Mouse (Mus musculus) heart, postnatal 25 days (tissue): ENCODE results near the gene Adcy5. TPM values are rescaled to one million over a fixed set of nuclear protein-coding genes. Genes with fewer than 3 reads are reported as not detected.

Source experiments
- DNase-seq: peaks from one replicate; pipeline ENCODE4 v3.0.0; 2022; ENCODE audit warnings: low spot score
- intact Hi-C: fragments of 180-260 bp; cut with DNase I; formaldehyde crosslinking; loops from one replicate; pipeline ENCODE4 v1.15.1; 2025
- total RNA-seq, 2 experiments: library from RNA; stranded (reverse); gene quantifications; 2 replicates each; pipeline ENCODE4 v1.2.3; 2021

Gene Adcy5
- total RNA-seq, 2 experiments from 2014 or later = 54.8 to 55.3 TPM

DNA sequence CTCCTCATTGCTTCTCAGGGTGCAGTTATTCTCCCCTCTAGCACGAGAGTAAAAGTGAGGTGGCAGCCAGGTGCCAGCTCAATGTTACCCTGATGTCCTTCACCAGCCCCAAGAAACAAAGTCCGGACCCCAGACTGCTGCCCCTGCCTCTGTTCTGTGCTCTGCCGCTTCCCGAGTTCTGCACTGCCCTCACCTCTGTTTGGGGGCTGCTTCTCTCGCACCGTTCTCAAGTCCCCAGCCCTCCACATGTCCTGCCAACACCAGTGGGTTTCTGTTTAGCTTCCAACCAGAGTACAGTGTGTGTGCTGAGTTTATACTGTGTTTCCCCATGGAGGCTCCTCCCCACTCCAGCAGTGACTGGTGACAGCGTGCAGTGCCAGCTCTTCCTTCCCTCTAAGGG lies 150.5 kb downstream of the Adcy5 start:
- intact Hi-C loops = no loop called here
- no peak for DNase-seq

- intact Hi-C loops = no loop called here
- no peak for DNase-seq
These were observed 152.0 kb downstream of the Adcy5 start for GRCm38 (mm10) chr16:35306631-35307030.

DNA sequence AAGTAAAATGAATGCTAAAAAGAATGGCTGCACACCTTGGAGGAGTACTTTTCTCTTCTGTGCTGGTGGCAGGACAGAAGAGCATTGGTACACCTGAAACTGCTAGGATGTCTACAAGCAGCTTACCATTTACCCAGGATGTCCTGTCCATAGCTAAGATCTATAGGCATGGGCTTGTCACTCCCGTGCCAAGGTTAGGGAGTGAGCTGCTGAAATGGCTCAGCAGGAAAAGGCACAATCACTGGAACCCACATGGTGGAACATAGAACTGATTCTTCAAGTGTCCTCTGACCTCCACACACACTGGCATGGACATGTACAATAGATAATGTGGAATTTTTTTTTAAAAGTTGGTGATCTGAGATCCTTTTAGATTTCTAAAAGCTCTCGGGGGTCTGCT lies 152.7 kb downstream of the Adcy5 start:
- intact Hi-C loops = no loop called here
- DNase-seq = no peak

- no peak for DNase-seq
- intact Hi-C loops = no loop called here
These were observed 153.3 kb downstream of the Adcy5 start for GRCm38 (mm10) chr16:35308016-35308415.

GRCm38 (mm10) chr16:35308486-35309143 lies 153.9 kb downstream of the Adcy5 start:
- DNase-seq = no peak
- intact Hi-C loops = no loop called here

- intact Hi-C loops = loop anchor here (10.0 kb wide), 1 partner anchor 505 kb away; no protein-coding TSS in a partner anchor
- no peak for DNase-seq
These were observed 155.0 kb downstream of the Adcy5 start for GRCm38 (mm10) chr16:35309634-35310033.

GRCm38 (mm10) chr16:35310551-35311110 lies 156.0 kb downstream of the Adcy5 start:
- DNase-seq = no peak
- intact Hi-C loops = loop anchor here (10.0 kb wide), 1 partner anchor 504 kb away; no protein-coding TSS in a partner anchor

DNA sequence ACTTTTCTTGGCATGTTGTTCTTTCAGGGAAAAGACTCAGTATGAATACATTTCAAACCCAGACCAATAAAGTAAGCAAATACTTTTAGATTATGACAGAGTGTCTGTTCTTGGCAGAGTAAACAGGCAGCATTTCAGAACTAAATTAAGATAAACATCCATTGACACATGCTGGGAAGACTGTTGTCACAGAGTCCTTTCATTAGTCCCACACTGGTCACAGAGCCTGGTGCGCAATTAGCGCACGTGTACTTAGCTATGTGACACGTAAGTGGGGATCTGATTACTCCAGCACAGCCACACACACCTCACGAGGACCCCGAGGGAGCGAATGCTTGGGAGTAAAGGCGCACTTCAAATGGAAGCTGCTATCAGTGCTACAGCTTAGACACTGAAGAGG lies 156.9 kb downstream of the Adcy5 start:
- intact Hi-C loops = loop anchor here (10.0 kb wide), 1 partner anchor 503 kb away; no protein-coding TSS in a partner anchor
- no peak for DNase-seq

DNA sequence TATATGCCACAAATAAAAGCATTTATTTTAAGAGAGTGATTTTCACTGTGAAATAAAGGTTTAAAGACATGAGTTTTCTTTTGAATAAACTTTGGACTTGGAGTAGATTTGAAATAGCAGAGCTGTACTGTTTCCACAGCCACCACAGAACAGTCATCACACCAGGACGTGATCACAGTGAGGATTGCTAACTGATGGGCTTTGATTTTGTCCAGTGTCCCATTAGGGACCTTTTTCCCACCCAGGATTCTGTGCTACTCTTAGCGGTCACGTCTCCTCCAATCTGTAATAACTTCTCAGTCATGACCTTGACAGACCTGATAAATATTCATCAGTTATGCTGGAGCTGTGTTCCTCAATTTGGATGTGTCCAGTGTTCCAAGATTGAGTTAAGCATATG lies 160.8 kb downstream of the Adcy5 start:
- intact Hi-C loops = loop anchor here (5.0 to 10.0 kb wide), 2 partner anchors 417 to 499 kb away; no protein-coding TSS in a partner anchor
- DNase-seq = no peak

- intact Hi-C loops = loop anchor here (5.0 to 10.0 kb wide), 2 partner anchors 415 to 498 kb away; no protein-coding TSS in a partner anchor
- no peak for DNase-seq
These were observed 162.2 kb downstream of the Adcy5 start for GRCm38 (mm10) chr16:35316856-35317264.

- intact Hi-C loops = loop anchor here (5.0 to 10.0 kb wide), 2 partner anchors 415 to 497 kb away; no protein-coding TSS in a partner anchor
- no peak for DNase-seq
These were observed 162.8 kb downstream of the Adcy5 start for GRCm38 (mm10) chr16:35317460-35317859.

GRCm38 (mm10) chr16:35318397-35318796 lies 163.7 kb downstream of the Adcy5 start:
- DNase-seq = no peak
- intact Hi-C loops = loop anchor here (5.0 to 10.0 kb wide), 2 partner anchors 414 to 496 kb away; no protein-coding TSS in a partner anchor

GRCm38 (mm10) chr16:35319335-35319734 lies 164.7 kb downstream of the Adcy5 start:
- no peak for DNase-seq
- intact Hi-C loops = loop anchor here (1.0 to 10.0 kb wide), 3 partner anchors 309 to 495 kb away; no protein-coding TSS in a partner anchor

DNA sequence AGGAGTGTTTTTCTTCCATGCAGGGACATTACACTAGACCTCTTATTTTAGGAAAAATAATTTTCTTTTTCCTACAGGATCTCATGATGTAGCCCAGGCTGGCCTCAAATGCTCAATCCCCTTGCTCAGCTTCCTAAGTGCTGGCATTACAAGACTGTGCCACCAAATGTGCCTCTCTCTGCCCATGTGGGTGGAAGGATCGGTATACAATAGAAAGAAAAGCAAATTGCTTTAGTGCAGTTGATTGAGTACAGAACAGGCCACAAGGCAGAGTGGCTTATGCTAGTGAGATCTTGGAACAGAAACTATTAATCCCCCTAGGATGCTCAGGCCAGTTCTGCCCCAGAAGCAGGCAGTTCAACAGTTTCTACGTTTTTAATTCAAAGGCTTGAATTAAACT lies 165.1 kb downstream of the Adcy5 start:
- intact Hi-C loops = loop anchor here (1.0 to 10.0 kb wide), 4 partner anchors 225 to 495 kb away; partner anchors contain the start of gene Sema5b
- no peak for DNase-seq

DNA sequence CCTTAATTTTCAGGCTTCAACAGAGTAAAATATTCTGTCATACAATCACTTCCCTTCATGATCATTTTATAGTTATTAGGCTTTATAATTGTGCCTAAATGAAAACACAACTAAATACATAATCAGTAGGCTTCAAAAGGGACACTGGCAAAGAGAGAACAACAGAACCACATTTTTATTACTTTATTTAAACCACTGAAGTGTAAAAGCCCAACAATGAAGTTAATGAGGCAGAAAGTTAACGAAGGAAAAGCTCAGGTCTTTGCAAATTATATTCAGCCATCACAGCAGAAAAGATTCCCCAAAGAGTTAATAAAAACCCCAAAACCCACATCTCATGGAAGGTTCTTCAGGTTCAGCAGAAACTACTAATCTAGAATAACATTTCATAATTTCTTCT lies 175.8 kb downstream of the Adcy5 start:
- intact Hi-C loops = no loop called here
- no peak for DNase-seq

Other genes starting within 250 kb of the Adcy5 start
- gene Hacd2, start 132.4 kb upstream of the Adcy5 start, total RNA-seq = 10 to 100 TPM in 1 of 2 experiments, 1 to 10 TPM in 1; 7.4 to 11.5 TPM
- gene Sec22a, start 209.0 kb downstream of the Adcy5 start, total RNA-seq = 10 to 100 TPM; 10.1 to 10.7 TPM